In genomic region chr1:29216766-29217581, GRCm38 (mm10) we compare ENCODE assay signal across 19 mouse cellular contexts.
DNase-seq lines count a peak whose midpoint lies in the region; ATAC-seq lines count a peak whose summit lies in the region.
"Had no signal": no experiment of that assay in that cellular context is flagged by ENCODE, and none has a peak within 500 bp of the region (broad histone marks: within the 10 kb centered on the region; RNA-seq: fewer than 3 reads in every experiment).

No protein-coding gene starts in this region.

- no peak overlapping the region for H3K4me2 ChIP-seq in forebrain, embryonic 12.5 days
- H3K4me2 ChIP-seq in hindbrain, embryonic 15.5 days: no peak overlapping the region
- no peak overlapping the region for H3K4me2 ChIP-seq in neural tube, embryonic 14.5 days (ENCODE audit: low read depth, low read length)
- H3K4me2 ChIP-seq: embryonic facial prominence, embryonic 13.5 days; limb, embryonic 12.5 days; liver, embryonic 15.5 days; stomach, embryonic 15.5 days had no signal

- intact Hi-C loops in heart, postnatal 25 days (cut with DNase I): no loop called here
- intact Hi-C loops in left cerebral cortex, postnatal 4 days (cut with DNase I): no loop called here

- no peak overlapping the region for H3K27ac ChIP-seq in forebrain, embryonic 12.5 days
- H3K27ac ChIP-seq in hindbrain, embryonic 15.5 days (replicated peaks): peak overlapping the region; percentile 29; the same call in 1 of the 2 replicates
- no peak overlapping the region for H3K27ac ChIP-seq in neural tube, embryonic 14.5 days (ENCODE audit: low read depth, low read length)
- H3K27ac ChIP-seq: embryonic facial prominence, embryonic 13.5 days; limb, embryonic 12.5 days; liver, embryonic 15.5 days; stomach, embryonic 15.5 days had no signal

- H3K27me3 ChIP-seq in forebrain, embryonic 12.5 days: no peaks in the 10 kb centered on the region
- no peaks in the 10 kb centered on the region for H3K27me3 ChIP-seq in hindbrain, embryonic 15.5 days
- no peaks in the 10 kb centered on the region for H3K27me3 ChIP-seq in neural tube, embryonic 14.5 days (ENCODE audit: control insufficient read depth, insufficient read depth, low read length)
- H3K27me3 ChIP-seq: embryonic facial prominence, embryonic 13.5 days; limb, embryonic 12.5 days; liver, embryonic 15.5 days; stomach, embryonic 15.5 days had no signal

- peak; percentile 8 for DNase-seq in layer of hippocampus, adult 9-11 months
- no peak for DNase-seq in layer of hippocampus, adult 11-12 months (ENCODE audit: low spot score)
- DNase-seq in heart, postnatal 25 days (ENCODE audit: low spot score): no peak
- DNase-seq in left cerebral cortex, postnatal 4 days: no peak
- no peak for DNase-seq in cerebellum, adult 9-11 months
- DNase-seq: cerebellum, adult 9-10 months; heart, adult 18-20 months; heart, postnatal 10 days; kidney, adult 18-20 months; kidney, postnatal 4 days; lung, postnatal 14 days had no signal

- H3K9ac ChIP-seq in forebrain, embryonic 12.5 days: no peak overlapping the region
- no peak overlapping the region for H3K9ac ChIP-seq in hindbrain, embryonic 15.5 days
- H3K9ac ChIP-seq in neural tube, embryonic 14.5 days (replicated peaks; ENCODE audit: low read depth, low read length): no peak overlapping the region
- H3K9ac ChIP-seq: embryonic facial prominence, embryonic 13.5 days; limb, embryonic 12.5 days; liver, embryonic 15.5 days; stomach, embryonic 15.5 days had no signal

- H3K36me3 ChIP-seq in forebrain, embryonic 12.5 days (replicated peaks): no peaks in the 10 kb centered on the region
- H3K36me3 ChIP-seq in hindbrain, embryonic 15.5 days: no peaks in the 10 kb centered on the region
- no peaks in the 10 kb centered on the region for H3K36me3 ChIP-seq in neural tube, embryonic 14.5 days (ENCODE audit: control insufficient read depth, insufficient read depth, low read length)
- H3K36me3 ChIP-seq: embryonic facial prominence, embryonic 13.5 days; limb, embryonic 12.5 days; liver, embryonic 15.5 days; stomach, embryonic 15.5 days had no signal

- peak; percentile 88; the same call in 1 of the 2 replicates for ATAC-seq in forebrain, embryonic 12.5 days (ENCODE audit: low FRiP score)
- ATAC-seq in hindbrain, embryonic 15.5 days (ENCODE audit: low FRiP score, low read depth): peak; percentile 81
- ATAC-seq in neural tube, embryonic 14.5 days (ENCODE audit: low read depth): peak; percentile 65; the same call in 1 of the 2 replicates
- ATAC-seq: CD4-positive, CD25-positive, alpha-beta regulatory T cell, adult 4 months had no signal

- no peaks in the 10 kb centered on the region for H3K4me1 ChIP-seq in forebrain, embryonic 12.5 days
- peaks cover 5% of the 10 kb centered on the region for H3K4me1 ChIP-seq in hindbrain, embryonic 15.5 days (replicated peaks)
- H3K4me1 ChIP-seq in neural tube, embryonic 14.5 days (ENCODE audit: control insufficient read depth, insufficient read depth, low read length): no peaks in the 10 kb centered on the region; the same call in 1 of the 2 replicates
- H3K4me1 ChIP-seq: embryonic facial prominence, embryonic 13.5 days; limb, embryonic 12.5 days; liver, embryonic 15.5 days; stomach, embryonic 15.5 days had no signal

- H3K4me3 ChIP-seq in forebrain, embryonic 12.5 days (replicated peaks): no peak overlapping the region
- no peak overlapping the region for H3K4me3 ChIP-seq in hindbrain, embryonic 15.5 days
- H3K4me3 ChIP-seq in neural tube, embryonic 14.5 days (ENCODE audit: low read depth, low read length): no peak overlapping the region
- H3K4me3 ChIP-seq: embryonic facial prominence, embryonic 13.5 days; limb, embryonic 12.5 days; liver, embryonic 15.5 days; stomach, embryonic 15.5 days had no signal

- 31% methylated on average over 3 of the region's 3 CpGs for WGBS in forebrain, embryonic 12.5 days
- 32% methylated on average over 3 of the region's 3 CpGs for WGBS in hindbrain, embryonic 15.5 days
- 16% methylated on average over 3 of the region's 3 CpGs for WGBS in neural tube, embryonic 14.5 days

- no peaks in the 10 kb centered on the region for H3K9me3 ChIP-seq in forebrain, embryonic 12.5 days
- no peaks in the 10 kb centered on the region for H3K9me3 ChIP-seq in hindbrain, embryonic 15.5 days
- H3K9me3 ChIP-seq in neural tube, embryonic 14.5 days (ENCODE audit: control insufficient read depth, low read length): no peaks in the 10 kb centered on the region
- H3K9me3 ChIP-seq: embryonic facial prominence, embryonic 13.5 days; limb, embryonic 12.5 days; liver, embryonic 15.5 days; stomach, embryonic 15.5 days had no signal
